Mouse (Mus musculus): ENCODE data around the gene Vstm2l. TPM values are rescaled to one million over a fixed set of nuclear protein-coding genes. Genes with fewer than 3 reads are reported as not detected.

The Vstm2l gene
- polyA plus RNA-seq, 2 experiments, result 0.06 TPM; not detected in 1

GRCm38 (mm10) chr2:157957707-157958108 lies 43.3 kb downstream of the Vstm2l start:
- no peaks in the 10 kb centered on the region for H3K27me3 ChIP-seq (ENCODE audit: control insufficient read depth, insufficient read depth, low read length)
- ATAC-seq (ENCODE audit: insufficient read depth), result no peak
- no peaks in the 10 kb centered on the region for H3K36me3 ChIP-seq (replicated peaks; ENCODE audit: control insufficient read depth, insufficient read depth, low read depth)
- no peak overlapping the region for H3K4me3 ChIP-seq (ENCODE audit: insufficient read depth in 1 of 2, low read depth in 2 of 2, low read length in 2 of 2)
- TF ChIP-seq CTCF (IDR thresholded peaks at IDR 0.05; ENCODE audit: low read depth) (no peak), EP300 (IDR thresholded peaks at IDR 0.05; ENCODE audit: low read depth) (no peak)
- no peak overlapping the region for H3K27ac ChIP-seq
- H3K4me2 ChIP-seq (ENCODE audit: low read depth), result no peak overlapping the region
- 17% methylated on average over 2 of the region's 2 CpGs for WGBS (ENCODE audit: insufficient replicate concordance)
- H3K9ac ChIP-seq (replicated peaks), result no peak overlapping the region
- DNase-seq (ENCODE audit: low read depth in 3 of 3, low spot score in 3 of 3), result no peak
- H3K9me3 ChIP-seq (ENCODE audit: control insufficient read depth, low read length), result no peaks in the 10 kb centered on the region
- no peaks in the 10 kb centered on the region for H3K4me1 ChIP-seq (replicated peaks; ENCODE audit: control insufficient read depth in 2 of 2, insufficient read depth in 2 of 2, low read length in 1 of 2)

GRCm38 (mm10) chr2:157967856-157968255 lies 53.4 kb downstream of the Vstm2l start:
- ATAC-seq (ENCODE audit: insufficient read depth), result no peak
- 11% methylated on average over 3 of the region's 3 CpGs for WGBS (ENCODE audit: insufficient replicate concordance)
- Histone ChIP-seq H3K36me3 (replicated peaks; ENCODE audit: control insufficient read depth, insufficient read depth, low read depth) (no peaks in the 10 kb centered on the region), H3K4me1 (replicated peaks; ENCODE audit: control insufficient read depth in 2 of 2, insufficient read depth in 2 of 2, low read length in 1 of 2) (no peaks in the 10 kb centered on the region), H3K9me3 (ENCODE audit: control insufficient read depth, low read length) (no peaks in the 10 kb centered on the region), H3K4me2 (ENCODE audit: low read depth) (no peak overlapping the region), H3K27ac (no peak overlapping the region), H3K4me3 (ENCODE audit: insufficient read depth in 1 of 2, low read depth in 2 of 2, low read length in 2 of 2) (no peak overlapping the region), H3K9ac (replicated peaks) (no peak overlapping the region), H3K27me3 (ENCODE audit: control insufficient read depth, insufficient read depth, low read length) (no peaks in the 10 kb centered on the region)
- TF ChIP-seq CTCF (IDR thresholded peaks at IDR 0.05; ENCODE audit: low read depth) (no peak), EP300 (IDR thresholded peaks at IDR 0.05; ENCODE audit: low read depth) (no peak)
- DNase-seq (ENCODE audit: low read depth in 3 of 3, low spot score in 3 of 3), result no peak

GRCm38 (mm10) chr2:157970124-157970523 lies 55.7 kb downstream of the Vstm2l start:
- no peak overlapping the region for H3K27ac ChIP-seq
- DNase-seq (ENCODE audit: low read depth in 3 of 3, low spot score in 3 of 3), result no peak
- H3K9ac ChIP-seq (replicated peaks), result no peak overlapping the region
- no peaks in the 10 kb centered on the region for H3K36me3 ChIP-seq (replicated peaks; ENCODE audit: control insufficient read depth, insufficient read depth, low read depth)
- no peak for TF ChIP-seq EP300 (IDR thresholded peaks at IDR 0.05; ENCODE audit: low read depth)
- no peak for TF ChIP-seq CTCF (IDR thresholded peaks at IDR 0.05; ENCODE audit: low read depth)
- H3K4me1 ChIP-seq (replicated peaks; ENCODE audit: control insufficient read depth in 2 of 2, insufficient read depth in 2 of 2, low read length in 1 of 2), result no peaks in the 10 kb centered on the region
- H3K4me2 ChIP-seq (ENCODE audit: low read depth), result no peak overlapping the region
- WGBS (ENCODE audit: insufficient replicate concordance), result 51% methylated on average over 6 of the region's 6 CpGs
- no peak overlapping the region for H3K4me3 ChIP-seq (ENCODE audit: insufficient read depth in 1 of 2, low read depth in 2 of 2, low read length in 2 of 2)
- H3K9me3 ChIP-seq (ENCODE audit: control insufficient read depth, low read length), result no peaks in the 10 kb centered on the region
- H3K27me3 ChIP-seq (ENCODE audit: control insufficient read depth, insufficient read depth, low read length), result peaks cover 9% of the 10 kb centered on the region
- no peak for ATAC-seq (ENCODE audit: insufficient read depth)

GRCm38 (mm10) chr2:157970669-157971068 lies 56.2 kb downstream of the Vstm2l start:
- Histone ChIP-seq H3K4me2 (ENCODE audit: low read depth) (no peak overlapping the region), H3K9ac (replicated peaks) (no peak overlapping the region), H3K27ac (no peak overlapping the region), H3K36me3 (replicated peaks; ENCODE audit: control insufficient read depth, insufficient read depth, low read depth) (no peaks in the 10 kb centered on the region), H3K9me3 (ENCODE audit: control insufficient read depth, low read length) (no peaks in the 10 kb centered on the region), H3K4me3 (ENCODE audit: insufficient read depth in 1 of 2, low read depth in 2 of 2, low read length in 2 of 2) (no peak overlapping the region), H3K27me3 (ENCODE audit: control insufficient read depth, insufficient read depth, low read length) (peaks cover 14% of the 10 kb centered on the region), H3K4me1 (replicated peaks; ENCODE audit: control insufficient read depth in 2 of 2, insufficient read depth in 2 of 2, low read length in 1 of 2) (no peaks in the 10 kb centered on the region)
- TF ChIP-seq CTCF (IDR thresholded peaks at IDR 0.05; ENCODE audit: low read depth) (no peak), EP300 (IDR thresholded peaks at IDR 0.05; ENCODE audit: low read depth) (no peak)
- DNase-seq (ENCODE audit: low read depth in 3 of 3, low spot score in 3 of 3) (peak; percentile 22 to 35 (median 29)), ATAC-seq (ENCODE audit: insufficient read depth) (no peak)
- 5% methylated on average over 3 of the region's 3 CpGs for WGBS (ENCODE audit: insufficient replicate concordance)

- Histone ChIP-seq H3K4me3 (ENCODE audit: insufficient read depth in 1 of 2, low read depth in 2 of 2, low read length in 2 of 2) (no peak overlapping the region), H3K36me3 (replicated peaks; ENCODE audit: control insufficient read depth, insufficient read depth, low read depth) (no peaks in the 10 kb centered on the region), H3K27ac (no peak overlapping the region), H3K9me3 (ENCODE audit: control insufficient read depth, low read length) (no peaks in the 10 kb centered on the region), H3K4me2 (ENCODE audit: low read depth) (no peak overlapping the region), H3K4me1 (replicated peaks; ENCODE audit: control insufficient read depth in 2 of 2, insufficient read depth in 2 of 2, low read length in 1 of 2) (no peaks in the 10 kb centered on the region), H3K27me3 (ENCODE audit: control insufficient read depth, insufficient read depth, low read length) (peaks cover 21% of the 10 kb centered on the region), H3K9ac (replicated peaks) (no peak overlapping the region)
- DNase-seq (ENCODE audit: low read depth in 3 of 3, low spot score in 3 of 3) (no peak), ATAC-seq (ENCODE audit: insufficient read depth) (no peak)
- WGBS (ENCODE audit: insufficient replicate concordance), result 3% methylated on average over 23 of the region's 23 CpGs
- TF ChIP-seq CTCF (IDR thresholded peaks at IDR 0.05; ENCODE audit: low read depth) (no peak), EP300 (IDR thresholded peaks at IDR 0.05; ENCODE audit: low read depth) (no peak)
Measured at GRCm38 (mm10) chr2:157974604-157975501, 60.4 kb downstream of the Vstm2l start.

Measured in liver, embryonic 14.5 days (tissue).